Mouse (Mus musculus) embryonic fibroblast, embryonic 13.5 days (primary cell): Measurements from ENCODE around the gene Rbfox3.

Experiments used
- CTCF ChIP-seq: IDR thresholded peaks from 2 replicates; pipeline ENCODE4 v1.5.1; 2011; ENCODE audit warnings: mild to moderate bottlenecking, control low read depth, low read length, moderate library complexity, borderline replicate concordance; ENCODE audit not compliant: insufficient read depth
- POLR2A ChIP-seq: IDR thresholded peaks from 2 replicates; pipeline ENCODE4 v1.6.1; 2011; ENCODE audit warnings: low read depth, mild to moderate bottlenecking, control low read depth, low read length, moderate library complexity

DNA sequence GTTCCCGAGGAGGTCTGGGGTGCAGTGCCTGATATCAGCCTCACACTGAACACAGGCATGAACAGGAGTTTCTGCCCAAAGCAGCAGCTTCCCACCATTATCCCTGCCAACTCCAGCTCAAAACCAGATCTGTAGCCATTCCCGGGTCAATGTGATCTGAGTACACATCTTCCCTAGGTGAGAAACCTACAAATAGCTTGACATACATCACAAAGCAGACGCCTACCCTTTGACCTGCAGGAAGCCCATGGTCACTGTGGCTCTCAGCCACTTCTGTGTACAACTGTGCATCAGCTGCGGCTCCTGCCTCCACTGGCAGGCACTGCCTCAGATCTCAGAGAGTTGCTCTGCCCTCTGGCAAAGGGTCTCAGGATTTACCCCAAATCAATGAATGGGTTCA, 28.3 kb upstream of the Rbfox3 start:
- TF ChIP-seq CTCF (no peak), POLR2A (no peak)
